Mouse (Mus musculus) ovary, adult 18-20 months (tissue): ENCODE measurements around the gene Tor1a.
A peak's percentile ranks its signal among the peaks of the same experiment; 100 is the strongest.
"Not testable (repeated sequence)": the region's sequence is repeated elsewhere in the genome, so short reads cannot be mapped to it uniquely, and the experiment has no call there.

Experiments
- DNase-seq: peaks from one replicate; pipeline ENCODE4 v3.0.0; 2022; ENCODE audit warnings: low spot score, mixed read lengths

Tor1a gene

DNA sequence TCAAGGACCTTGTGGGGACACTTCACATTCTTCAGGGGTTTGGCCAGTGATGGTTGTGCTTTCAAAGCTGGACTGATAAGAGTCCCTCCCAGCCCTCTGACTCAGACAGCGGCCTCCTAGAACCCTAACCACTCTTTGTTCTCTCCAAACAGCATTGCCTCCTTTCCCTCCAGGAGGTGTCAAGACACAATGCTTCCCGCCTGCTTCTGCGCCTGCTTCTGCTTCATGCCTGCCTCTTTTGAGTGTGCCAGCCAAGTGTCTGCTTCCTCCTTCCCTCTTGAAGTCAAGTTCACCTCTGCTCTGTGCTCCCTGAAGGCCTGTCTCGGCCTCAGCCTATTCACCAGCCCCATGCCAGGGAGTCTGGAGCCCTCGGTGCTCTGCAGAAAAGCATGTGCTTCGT lies 49.6 kb downstream of the Tor1a start:
- DNase-seq, result no peak

GRCm38 (mm10) chr2:30917649-30918048 lies 50.1 kb downstream of the Tor1a start:
- DNase-seq, result no peak

GRCm38 (mm10) chr2:30915933-30916332 lies 51.8 kb downstream of the Tor1a start:
- not testable (repeated sequence) for DNase-seq

DNA sequence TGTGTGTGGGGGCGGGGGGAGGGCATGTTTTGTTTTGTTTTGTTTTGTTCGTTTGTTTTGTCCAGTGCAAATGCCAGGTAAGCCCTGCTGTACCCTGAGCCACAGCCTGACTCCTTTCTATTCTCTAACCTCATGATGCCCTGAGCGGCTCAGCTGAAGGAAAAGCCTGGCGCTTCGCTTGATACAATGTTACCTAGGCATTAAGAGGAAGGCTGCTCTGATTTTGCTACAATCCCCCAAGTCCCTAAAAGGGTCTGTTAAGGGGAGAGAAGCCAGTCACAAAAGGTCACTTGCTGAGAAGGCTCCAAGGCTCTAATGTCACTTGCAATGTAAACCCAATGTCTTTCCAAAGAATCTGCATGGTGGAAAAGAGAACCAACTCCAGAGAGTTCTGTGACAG lies 52.4 kb downstream of the Tor1a start:
- no peak for DNase-seq

DNA sequence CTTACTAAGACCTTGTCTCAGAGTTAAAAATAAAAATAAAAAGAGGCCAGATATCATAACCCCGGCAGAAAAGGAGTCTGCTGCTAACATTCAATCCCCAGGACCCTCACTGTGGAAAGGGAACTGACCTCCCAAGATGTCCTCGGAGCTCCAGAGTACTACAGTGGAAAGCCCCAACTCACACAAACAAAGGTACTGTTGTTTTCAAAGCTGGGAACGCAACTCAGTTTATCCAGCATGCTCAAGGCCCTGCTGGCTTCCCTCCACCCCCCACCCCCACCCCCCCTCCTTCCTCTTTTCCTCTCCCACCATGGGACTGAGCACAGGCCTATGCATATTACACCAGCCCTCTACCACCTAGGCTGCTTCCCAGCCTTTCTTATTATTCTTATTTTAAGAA lies 52.9 kb downstream of the Tor1a start:
- no peak for DNase-seq

DNA sequence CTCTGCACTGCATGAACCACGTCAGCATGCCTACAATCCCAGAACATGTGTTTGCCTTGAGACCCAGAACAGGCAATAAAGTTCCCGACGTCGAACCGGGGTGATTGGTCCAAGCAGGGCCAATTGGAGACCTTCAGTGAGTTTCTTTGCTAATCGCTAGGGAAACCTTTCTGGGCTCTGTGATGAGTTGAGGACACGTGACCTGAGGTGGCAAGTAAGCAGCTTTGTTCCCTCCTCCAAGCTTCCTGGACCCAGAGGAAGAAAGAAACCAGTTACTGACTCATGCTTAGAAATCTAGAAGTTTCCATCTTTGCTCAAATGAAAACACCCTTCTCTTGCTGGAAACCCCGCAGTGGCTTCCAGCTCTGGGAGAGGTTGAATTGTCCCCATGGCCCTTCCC lies 54.7 kb downstream of the Tor1a start:
- no peak for DNase-seq

GRCm38 (mm10) chr2:30912291-30912773 lies 55.4 kb downstream of the Tor1a start:
- peak; percentile 84 for DNase-seq
